Mouse (Mus musculus) brain, embryonic 14.5 days (tissue): ENCODE measurements around the gene Fgd3. TPM values are rescaled to one million over a fixed set of nuclear protein-coding genes. Genes with fewer than 3 reads are reported as not detected.

Experiments
- DNase-seq: peaks from one replicate; pipeline ENCODE4 v3.0.0-alpha.2; 2011; ENCODE audit warnings: low read depth
- CTCF ChIP-seq: fragments of 200-500 bp; IDR thresholded peaks from 2 replicates; pipeline ENCODE4 v1.5.1; 2012; ENCODE audit warnings: inconsistent platforms, mild to moderate bottlenecking, moderate library complexity, borderline replicate concordance; ENCODE audit not compliant: insufficient read depth, insufficient read length; ENCODE audit errors: extremely low read depth
- POLR2A ChIP-seq: fragments of 200-500 bp; IDR thresholded peaks from 2 replicates; pipeline ENCODE4 v1.6.1; 2012; ENCODE audit warnings: mild to moderate bottlenecking, inconsistent platforms, borderline replicate concordance; ENCODE audit not compliant: poor library complexity, insufficient read depth, insufficient read length, severe bottlenecking; ENCODE audit errors: extremely low read depth
- polyA plus RNA-seq: library from polyadenylated mRNA; depleted of rRNA; stranded (reverse); fragments of >200 nt; gene quantifications from 2 replicates; pipeline ENCODE4 v1.2.3, GENCODE M21; 2012

Gene Fgd3
- polyA plus RNA-seq, 1 experiment, result 8.6 TPM

DNA sequence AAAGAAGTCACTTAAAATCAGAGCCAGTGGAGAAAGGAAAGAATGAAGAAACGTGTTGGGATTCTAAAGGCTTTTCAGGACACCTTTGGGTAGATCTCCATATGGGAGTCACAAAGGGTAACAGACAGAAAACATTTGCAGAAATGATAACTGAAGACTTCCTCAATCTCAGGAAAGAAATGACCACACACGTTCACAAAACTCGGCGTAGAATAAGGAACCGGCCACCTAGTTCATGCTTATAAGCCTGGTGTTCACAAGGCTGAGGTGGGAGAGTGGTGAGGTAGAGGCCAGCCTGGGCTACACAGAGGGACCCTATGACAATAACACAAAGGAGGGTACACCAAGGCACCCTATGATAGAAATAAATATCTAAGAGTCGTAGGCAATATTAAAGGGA is 28.2 kb downstream of the Fgd3 start:
- no peak for DNase-seq
- TF ChIP-seq POLR2A, result no peak
- no peak for TF ChIP-seq CTCF

DNA sequence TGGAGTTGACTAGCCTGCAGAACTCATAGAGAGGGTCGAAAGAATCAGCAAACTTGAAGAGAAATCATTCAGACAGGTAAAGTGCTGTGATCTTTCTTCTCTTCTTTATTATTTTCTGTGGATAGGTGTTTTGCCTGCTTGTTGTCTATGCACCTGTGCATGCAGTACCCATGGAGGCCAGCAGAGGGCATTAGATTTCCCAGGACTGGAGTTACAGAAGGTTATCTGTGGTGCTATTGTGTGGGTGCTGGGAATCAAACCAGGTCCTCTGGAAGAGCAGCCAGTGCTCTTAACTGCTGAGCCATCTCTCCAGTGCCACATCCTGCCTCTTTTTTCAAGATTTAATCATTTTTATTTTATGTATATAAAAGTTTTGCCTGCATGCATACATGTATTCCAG is 28.7 kb downstream of the Fgd3 start:
- TF ChIP-seq POLR2A (no peak), CTCF (peak; percentile 45; the same call in 1 of the 2 replicates)
- no peak for DNase-seq

DNA sequence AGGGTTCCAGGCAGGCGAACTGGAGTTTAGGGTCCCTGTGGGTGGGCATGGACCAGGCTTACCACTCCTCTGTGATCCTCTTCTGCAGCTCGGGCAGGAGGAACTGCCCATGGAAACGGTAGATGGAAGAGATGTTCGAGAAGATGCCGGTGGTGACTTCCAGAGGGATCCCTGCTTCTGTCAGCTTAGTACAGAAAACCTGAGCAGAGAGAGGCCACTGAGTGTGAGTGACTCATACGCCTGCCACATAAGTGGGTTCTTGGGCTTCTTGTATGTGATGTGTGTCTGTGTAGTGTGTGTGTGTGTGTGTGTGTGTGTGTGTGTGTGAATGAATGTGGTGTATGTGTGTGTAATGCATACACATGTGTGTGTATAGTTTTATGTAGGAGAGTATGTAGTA is 32.9 kb downstream of the Fgd3 start:
- no peak for DNase-seq
- no peak for TF ChIP-seq POLR2A
- no peak for TF ChIP-seq CTCF

DNA sequence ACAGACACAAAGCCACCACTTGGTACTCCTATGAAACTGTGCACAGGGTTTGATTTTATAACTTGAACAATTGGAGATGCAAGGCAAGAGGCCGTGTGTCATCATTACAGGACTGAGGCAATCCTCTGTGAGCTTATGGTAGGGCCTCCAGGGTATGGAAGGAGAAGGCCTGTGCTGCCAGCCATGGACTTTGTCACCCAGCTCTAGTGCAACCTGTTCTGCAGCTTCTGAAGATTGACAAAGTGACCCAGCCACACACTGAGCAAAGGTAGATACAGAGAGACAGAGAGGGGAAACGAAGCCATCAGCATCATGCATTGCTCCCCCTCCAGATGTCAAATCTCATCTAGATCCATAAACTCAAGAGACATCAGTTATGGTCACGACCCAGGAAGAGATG is 33.4 kb downstream of the Fgd3 start:
- DNase-seq, result no peak
- TF ChIP-seq POLR2A (no peak), CTCF (no peak)

DNA sequence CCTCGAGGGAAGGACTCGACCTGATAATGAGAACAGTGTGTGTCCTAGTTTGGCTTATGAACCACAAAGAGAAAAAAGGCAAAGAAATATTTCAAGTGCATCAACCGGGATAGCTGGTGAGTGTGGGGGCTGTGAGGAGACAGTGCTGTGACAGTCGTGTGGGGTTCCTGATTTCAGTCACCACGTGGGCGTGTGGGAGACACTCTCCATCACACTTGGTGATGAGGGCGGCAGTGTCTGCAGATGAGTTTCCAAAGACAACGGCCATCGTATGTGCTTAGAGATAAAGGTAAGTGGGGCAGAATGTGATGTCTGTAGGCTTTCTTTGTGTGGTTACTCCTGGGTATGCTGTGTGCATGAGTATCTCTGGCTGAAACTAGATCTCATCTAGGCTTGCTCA is 36.4 kb downstream of the Fgd3 start:
- DNase-seq, result no peak
- TF ChIP-seq CTCF, result no peak
- no peak for TF ChIP-seq POLR2A

DNA sequence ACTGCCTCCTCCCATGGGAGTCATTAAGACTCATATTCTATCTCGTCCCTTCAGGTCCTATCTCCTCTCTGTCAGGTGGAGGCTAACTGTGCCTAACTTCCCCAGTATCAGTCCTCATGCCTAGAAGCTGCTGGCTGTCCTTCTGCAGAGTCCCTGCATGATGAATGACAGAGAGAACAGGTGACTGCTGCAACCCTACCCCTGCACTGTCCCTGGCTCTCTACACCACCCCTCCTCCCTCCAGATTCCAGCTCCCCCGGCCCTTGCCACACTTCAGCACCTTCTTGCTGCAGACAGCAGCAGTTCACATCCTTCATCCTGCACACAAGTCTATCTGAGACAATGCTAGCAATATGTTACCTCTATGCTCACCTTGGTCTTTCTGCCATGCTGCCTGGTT is 37.9 kb downstream of the Fgd3 start:
- no peak for DNase-seq
- TF ChIP-seq POLR2A, result no peak
- TF ChIP-seq CTCF, result no peak

DNA sequence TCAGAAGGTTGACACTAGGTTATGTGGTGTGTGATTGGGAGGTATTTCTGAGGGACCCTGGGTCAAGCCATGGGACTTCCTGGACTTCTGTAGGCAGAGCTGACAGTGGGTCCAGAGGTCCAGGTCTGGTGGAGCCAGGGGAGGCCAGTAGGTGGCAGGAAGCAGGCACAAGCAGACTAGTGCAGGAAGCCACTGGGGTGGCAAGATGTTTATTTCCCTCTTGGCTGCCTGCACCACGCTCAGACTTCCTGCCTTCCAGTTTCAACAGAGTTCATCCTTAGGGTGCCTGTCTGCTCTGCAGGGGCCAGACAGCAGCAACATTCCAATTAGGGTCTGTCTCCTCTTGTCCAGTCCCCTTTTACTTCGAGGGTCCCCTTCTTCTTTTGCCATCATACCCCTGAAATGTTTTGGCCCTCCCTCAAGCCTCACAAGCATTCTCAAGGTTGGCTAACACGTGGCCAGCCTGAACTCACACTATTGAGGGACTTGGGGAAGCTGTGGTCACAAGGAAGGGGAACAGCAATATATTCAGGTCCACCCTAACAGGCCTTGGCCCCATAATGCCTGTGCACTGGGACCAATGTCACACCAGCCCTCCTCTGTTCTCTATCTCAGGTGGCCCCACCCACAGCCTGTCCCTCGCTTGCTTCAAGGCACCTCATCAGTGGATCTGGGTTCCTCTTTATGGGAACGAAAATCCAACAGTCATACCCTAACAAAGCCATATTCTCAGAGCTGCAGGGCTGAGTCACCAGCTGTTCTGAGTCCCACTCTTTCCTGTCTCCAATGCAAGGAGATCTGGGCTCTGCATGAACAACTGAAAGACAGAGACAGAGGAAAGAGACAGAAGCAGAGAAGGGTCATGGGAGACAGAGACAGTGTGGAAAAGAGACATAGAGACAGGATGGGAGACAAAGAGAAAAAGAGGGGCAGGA is 48.0 kb downstream of the Fgd3 start:
- no peak for DNase-seq
- TF ChIP-seq CTCF (no peak), POLR2A (no peak)

DNA sequence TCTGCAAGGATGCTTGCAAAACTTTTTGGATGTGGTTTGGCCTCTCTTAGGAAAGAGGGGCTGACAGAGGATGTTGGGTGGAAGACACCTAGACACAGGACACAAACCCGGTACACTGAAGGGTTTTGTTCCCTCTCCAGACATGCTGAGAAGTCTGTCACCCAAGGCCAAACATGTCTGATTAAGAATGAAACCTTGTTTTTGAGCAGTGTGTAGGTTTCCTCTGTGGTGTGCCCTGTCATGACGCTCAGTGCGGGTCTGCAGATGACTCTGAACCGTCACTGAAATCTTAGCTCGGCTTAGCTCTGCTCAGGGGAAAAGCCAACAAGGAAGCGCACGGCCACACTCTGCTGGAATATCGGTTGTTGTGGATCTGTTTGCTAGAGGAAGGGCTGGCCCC is 49.6 kb downstream of the Fgd3 start:
- DNase-seq, result no peak
- TF ChIP-seq CTCF (no peak), POLR2A (no peak)

DNA sequence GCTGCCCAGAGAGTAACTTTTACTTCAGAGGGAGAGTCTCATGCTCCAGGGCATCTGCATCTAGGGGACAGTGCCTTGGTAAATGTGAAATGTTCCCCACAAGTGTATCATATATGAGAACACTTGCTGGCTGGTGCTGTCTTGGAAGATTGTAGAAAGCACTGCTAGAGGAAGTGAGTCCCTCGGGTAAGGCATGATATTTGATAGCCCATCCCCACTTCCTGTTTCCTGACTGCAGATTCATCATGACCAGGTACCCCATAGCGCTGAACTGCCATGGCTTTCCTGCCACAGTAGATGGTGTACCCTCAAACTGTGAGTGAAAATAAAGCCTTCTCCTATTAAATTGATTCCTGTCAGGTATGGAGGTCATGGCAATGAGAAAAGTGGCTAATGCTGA is 52.5 kb downstream of the Fgd3 start:
- no peak for DNase-seq
- TF ChIP-seq CTCF (no peak), POLR2A (no peak)

DNA sequence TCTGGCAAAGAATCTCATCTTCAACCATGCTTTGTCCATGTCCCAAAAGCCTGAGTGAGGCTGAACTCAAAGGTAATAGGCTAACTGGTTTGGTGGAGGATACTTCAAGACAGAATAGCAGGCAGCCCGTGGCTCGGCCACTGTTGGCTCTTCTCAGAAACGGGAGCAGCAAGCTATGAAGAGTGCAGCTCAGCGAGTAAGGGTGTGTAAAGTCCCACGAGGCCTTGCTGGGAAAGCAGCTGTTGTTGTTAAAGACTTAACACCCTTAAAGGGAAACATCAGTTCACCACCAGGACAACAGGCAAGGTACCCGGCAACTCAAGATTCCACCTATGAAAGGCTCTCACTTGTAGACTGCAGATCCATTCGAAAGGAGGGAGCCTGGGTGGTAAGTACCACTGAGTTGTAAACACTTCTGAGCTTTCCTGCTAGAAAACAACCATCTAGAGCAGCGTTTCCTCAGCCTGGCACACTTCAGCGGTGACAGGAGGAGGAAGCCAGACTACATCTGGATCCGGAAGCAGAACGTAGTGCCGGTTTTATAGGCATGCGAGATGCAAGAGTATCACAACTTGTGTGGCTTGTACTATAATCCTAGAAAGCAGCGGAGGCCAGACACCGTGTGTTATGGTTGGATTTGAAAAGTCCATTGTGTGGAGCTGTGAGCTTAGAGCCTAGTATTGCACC is 59.9 kb downstream of the Fgd3 start:
- DNase-seq, result no peak
- TF ChIP-seq CTCF, result no peak
- TF ChIP-seq POLR2A, result no peak

DNA sequence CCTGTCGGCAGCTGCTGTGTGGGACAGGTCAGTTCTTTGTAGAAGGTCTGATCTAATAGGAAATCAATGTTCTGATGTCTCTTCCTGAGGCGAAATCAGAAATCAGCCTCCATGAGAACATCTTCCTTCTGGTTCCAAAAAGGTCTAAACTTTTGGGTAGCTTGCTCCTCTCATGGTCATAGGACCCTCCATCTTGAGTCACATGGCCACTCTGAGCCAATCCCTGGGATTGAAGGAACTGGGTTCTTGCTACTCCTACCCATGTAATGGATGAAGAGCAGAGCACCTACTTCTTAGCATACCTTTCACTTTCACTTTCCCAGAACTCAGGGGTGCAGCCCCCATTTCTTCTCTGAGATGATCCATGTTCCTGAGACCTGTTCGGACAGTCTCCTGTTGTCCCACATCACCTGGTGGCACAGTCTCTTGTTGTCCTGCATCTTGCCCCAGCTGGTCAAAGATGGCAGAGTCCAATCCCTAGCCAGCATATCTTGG is 62.2 kb downstream of the Fgd3 start:
- TF ChIP-seq POLR2A (no peak), CTCF (no peak)
- DNase-seq, result no peak

DNA sequence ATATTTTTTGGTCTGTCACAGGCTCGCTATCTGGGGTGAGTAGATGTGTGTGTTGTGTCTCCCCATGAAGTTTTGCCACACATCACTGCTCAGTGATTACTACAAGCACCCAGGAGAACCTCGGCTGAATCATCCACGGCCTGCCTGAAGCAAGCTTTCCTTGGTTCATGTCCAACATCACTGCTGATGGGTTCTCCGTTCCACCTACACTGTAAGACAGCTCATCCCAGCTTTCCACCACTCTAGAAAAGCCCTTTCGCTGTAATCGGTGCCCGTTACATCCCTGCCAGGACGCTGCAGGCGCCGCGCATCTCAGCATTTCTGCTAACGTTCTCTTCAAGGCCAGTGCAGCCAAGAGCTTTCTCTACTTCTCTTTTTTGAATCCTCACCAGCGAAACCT is 67.4 kb downstream of the Fgd3 start:
- DNase-seq, result no peak

DNA sequence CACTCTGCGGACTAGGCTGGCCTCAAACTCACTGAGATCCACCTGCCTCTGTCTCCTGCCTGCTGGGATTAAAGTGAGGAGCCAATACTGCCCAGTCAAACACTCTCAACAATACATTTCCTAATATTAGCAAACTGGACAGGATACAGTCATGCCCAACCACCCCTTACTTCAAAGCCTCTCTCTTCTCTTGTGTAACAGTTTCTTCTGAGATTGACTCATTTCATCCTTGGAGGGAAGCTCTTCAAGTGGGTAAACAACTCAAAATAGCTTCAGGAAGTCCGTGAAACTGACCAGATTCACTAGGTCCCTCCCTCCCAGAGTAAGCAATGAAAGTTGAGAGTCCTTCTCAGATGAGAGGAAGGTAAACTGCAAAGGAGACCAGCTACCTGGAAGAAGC is 68.0 kb downstream of the Fgd3 start:
- TF ChIP-seq CTCF (no peak), POLR2A (no peak)
- no peak for DNase-seq

More for the DNA sequence above, 67.4 kb downstream of the Fgd3 start:
- TF ChIP-seq CTCF, result no peak
- no peak for TF ChIP-seq POLR2A
